Mouse (Mus musculus) G1E (cell line): Measurements from ENCODE around the gene Hist1h4d.

Experiments used
- CTCF ChIP-seq: IDR thresholded peaks from 2 replicates; pipeline ENCODE4 v1.5.1; 2012; ENCODE audit warnings: low read depth, low read length, inconsistent platforms, mixed read lengths
- GATA2 ChIP-seq: IDR thresholded peaks from 2 replicates; pipeline ENCODE4 v1.6.1; 2012; ENCODE audit warnings: low read depth, low read length, inconsistent platforms, borderline replicate concordance
- TAL1 ChIP-seq: conservative IDR thresholded peaks from 2 replicates; pipeline ENCODE4 v1.6.1; 2012; ENCODE audit warnings: low read depth, low read length, inconsistent platforms, mixed read lengths

- no peak for TF ChIP-seq CTCF
- TF ChIP-seq TAL1 = no peak
- TF ChIP-seq GATA2 = no peak
Measured at GRCm38 (mm10) chr13:23538249-23538648, 43.1 kb upstream of the Hist1h4d start.
